Mouse (Mus musculus) MEL (cell line): Measurements from ENCODE around the gene Ndufa1.
"Not testable (repeated sequence)": the region's sequence is repeated elsewhere in the genome, so short reads cannot be mapped to it uniquely, and the experiment has no call there.

ENCODE experiments used
- CHD2 ChIP-seq: IDR thresholded peaks from 2 replicates; pipeline ENCODE4 v1.6.1; 2011; ENCODE audit warnings: low read length, improper control_type of control experiment
- CTCF ChIP-seq, 3 experiments: IDR thresholded peaks in 2 of 3; conservative IDR thresholded peaks in 1 of 3; 2 replicates each; pipeline ENCODE4 v1.5.1; 2011 to 2012; ENCODE audit warnings: low read length in 3 of 3, low read depth in 2 of 3, mild to moderate bottlenecking in 2 of 3, improper control_type of control experiment in 1 of 3, inconsistent platforms in 1 of 3, mixed read lengths in 1 of 3, moderate library complexity in 1 of 3; ENCODE audit not compliant: control insufficient read depth in 1 of 3, insufficient read depth in 1 of 3, poor library complexity in 1 of 3, severe bottlenecking in 1 of 3
- ETS1 ChIP-seq: IDR thresholded peaks from 2 replicates; pipeline ENCODE4 v1.6.1; 2012; ENCODE audit warnings: low read depth, mild to moderate bottlenecking, inconsistent platforms, low read length, improper control_type of control experiment, moderate library complexity
- KAT2A ChIP-seq: conservative IDR thresholded peaks from 2 replicates; pipeline ENCODE4 v1.6.1; 2012; ENCODE audit warnings: low read depth, low read length, improper control_type of control experiment, inconsistent platforms
- MAZ ChIP-seq: IDR thresholded peaks from 2 replicates; pipeline ENCODE4 v1.6.1; 2012; ENCODE audit warnings: low read depth, mild to moderate bottlenecking, inconsistent platforms, low read length, improper control_type of control experiment
- MXI1 ChIP-seq: IDR thresholded peaks from 2 replicates; pipeline ENCODE4 v1.6.1; 2011; ENCODE audit warnings: mild to moderate bottlenecking, low read depth, low read length, improper control_type of control experiment
- POLR2A ChIP-seq, 2 experiments: IDR thresholded peaks; 2 replicates each; pipeline ENCODE4 v1.6.1; 2011 to 2012; ENCODE audit warnings: low read length in 2 of 2, mild to moderate bottlenecking in 2 of 2, control low read depth in 1 of 2, improper control_type of control experiment in 1 of 2, low read depth in 1 of 2, moderate library complexity in 1 of 2; ENCODE audit not compliant: control insufficient read depth in 1 of 2, insufficient read depth in 1 of 2, poor library complexity in 1 of 2
- SMC3 ChIP-seq: IDR thresholded peaks from 2 replicates; pipeline ENCODE4 v1.6.1; 2011; ENCODE audit warnings: low read depth, low read length, improper control_type of control experiment
- ZC3H11A ChIP-seq: IDR thresholded peaks from 2 replicates; pipeline ENCODE4 v1.6.1; 2012; ENCODE audit warnings: low read depth, mild to moderate bottlenecking, inconsistent platforms, low read length, improper control_type of control experiment
- ZMIZ1 ChIP-seq: IDR thresholded peaks from 2 replicates; pipeline ENCODE4 v1.6.1; 2012; ENCODE audit warnings: low read depth, mild to moderate bottlenecking, inconsistent platforms, low read length, improper control_type of control experiment, moderate library complexity

GRCm38 (mm10) chrX:37144498-37144897 lies 46.5 kb downstream of the Ndufa1 start:
- not testable (repeated sequence) for TF ChIP-seq CTCF (IDR thresholded peaks at IDR 0.05 in 2 of 3, conservative IDR thresholded peaks at IDR 0.05 in 1 of 3; ENCODE audit: control insufficient read depth in 1 of 3, insufficient read depth in 1 of 3, low read depth in 2 of 3, low read length in 3 of 3, poor library complexity in 1 of 3, severe bottlenecking in 1 of 3); POLR2A (IDR thresholded peaks at IDR 0.05; ENCODE audit: control insufficient read depth in 1 of 2, insufficient read depth in 1 of 2, low read depth in 1 of 2, low read length in 2 of 2, poor library complexity in 1 of 2); SMC3; ETS1; MAZ; CHD2; MXI1; ZC3H11A; KAT2A; ZMIZ1
